Mouse (Mus musculus): ENCODE measurements around the gene C2cd4c. TPM values are rescaled to one million over a fixed set of nuclear protein-coding genes. Genes with fewer than 3 reads are reported as not detected.

The C2cd4c gene
- total and polyA plus RNA-seq, 3 experiments: 0.01 TPM; not detected in 2

- Histone ChIP-seq H3K4me1 (ENCODE audit: control insufficient read depth in 1 of 2, insufficient read depth in 2 of 2, low read length in 2 of 2) (peaks cover 4 to 10% of the 10 kb centered on the region in 2 experiments), H3K36me3 (ENCODE audit: control insufficient read depth in 1 of 2, insufficient read depth in 2 of 2, low read length in 2 of 2) (peaks cover 0 to 5% of the 10 kb centered on the region in 2 experiments; a peak in 2 of 4 replicates), H3K27ac (ENCODE audit: control insufficient read depth, low read depth, low read length) (no peak overlapping the region), H3K9ac (ENCODE audit: control insufficient read depth, low read depth, low read length, poor library complexity, severe bottlenecking) (no peak overlapping the region), H3K9me3 (replicated peaks; ENCODE audit: insufficient read depth, low read length) (no peaks in the 10 kb centered on the region), H3K4me3 (ENCODE audit: control insufficient read depth in 1 of 2, insufficient read depth in 1 of 2, low read depth in 2 of 2, low read length in 2 of 2) (no peak overlapping the region), H3K79me2 (ENCODE audit: control insufficient read depth, insufficient read depth, low read length, poor library complexity) (no peaks in the 10 kb centered on the region), H3K27me3 (ENCODE audit: control insufficient read depth in 1 of 2, insufficient read depth in 2 of 2, low read length in 2 of 2) (no peaks in the 10 kb centered on the region)
- DNase-seq (ENCODE audit: low read depth, low spot score): peak; percentile 70
- TF ChIP-seq GATA1 (IDR thresholded peaks at IDR 0.05; ENCODE audit: low read depth, low read length) (peak; percentile 82), KAT2A (conservative IDR thresholded peaks at IDR 0.05; ENCODE audit: low read depth, low read length) (no peak), CHD2 (IDR thresholded peaks at IDR 0.05; ENCODE audit: low read length) (no peak), EP300 (IDR thresholded peaks at IDR 0.05; ENCODE audit: low read depth in 1 of 2, low read length in 2 of 2) (peak; percentile 68 to 78), SMC3 (IDR thresholded peaks at IDR 0.05; ENCODE audit: low read depth, low read length) (no peak), ETS1 (IDR thresholded peaks at IDR 0.05; ENCODE audit: low read depth, low read length) (peak; percentile 89), SIN3A (IDR thresholded peaks at IDR 0.05; ENCODE audit: low read length) (0 out of 2 replicates have a peak, but pooled peaks have one; percentile 38), RAD21 (IDR thresholded peaks at IDR 0.05; ENCODE audit: low read depth, low read length) (no peak), RCOR1 (IDR thresholded peaks at IDR 0.05; ENCODE audit: low read depth, low read length) (peak; percentile 60; the same call in 1 of the 2 replicates), CTCF (IDR thresholded peaks at IDR 0.05 in 2 of 3, conservative IDR thresholded peaks at IDR 0.05 in 1 of 3; ENCODE audit: control insufficient read depth in 1 of 3, insufficient read depth in 1 of 3, low read depth in 2 of 3, low read length in 3 of 3, poor library complexity in 1 of 3, severe bottlenecking in 1 of 3) (no peak), NRF1 (IDR thresholded peaks at IDR 0.05; ENCODE audit: insufficient read depth, low read depth, low read length, poor library complexity, severe bottlenecking) (no peak), E2F4 (IDR thresholded peaks at IDR 0.05; ENCODE audit: borderline replicate concordance, low read depth, low read length) (no peak)
Measured at GRCm38 (mm10) chr10:79594111-79594510, 19.7 kb downstream of the C2cd4c start.

- Histone ChIP-seq H3K4me1 (ENCODE audit: control insufficient read depth in 1 of 2, insufficient read depth in 2 of 2, low read length in 2 of 2) (peaks cover 7 to 24% of the 10 kb centered on the region in 2 experiments), H3K9ac (ENCODE audit: control insufficient read depth, low read depth, low read length, poor library complexity, severe bottlenecking) (no peak overlapping the region), H3K27ac (ENCODE audit: control insufficient read depth, low read depth, low read length) (no peak overlapping the region), H3K79me2 (ENCODE audit: control insufficient read depth, insufficient read depth, low read length, poor library complexity) (no peaks in the 10 kb centered on the region), H3K9me3 (replicated peaks; ENCODE audit: insufficient read depth, low read length) (no peaks in the 10 kb centered on the region), H3K27me3 (ENCODE audit: control insufficient read depth in 1 of 2, insufficient read depth in 2 of 2, low read length in 2 of 2) (no peaks in the 10 kb centered on the region), H3K4me3 (ENCODE audit: control insufficient read depth in 1 of 2, insufficient read depth in 1 of 2, low read depth in 2 of 2, low read length in 2 of 2) (no peak overlapping the region), H3K36me3 (ENCODE audit: control insufficient read depth in 1 of 2, insufficient read depth in 2 of 2, low read length in 2 of 2) (peaks cover 0 to 10% of the 10 kb centered on the region in 2 experiments; a peak in 2 of 4 replicates)
- no peak for DNase-seq (ENCODE audit: low read depth, low spot score)
- TF ChIP-seq ZNF384 (IDR thresholded peaks at IDR 0.05; ENCODE audit: low read depth, low read length): no peak
- no peak for TF ChIP-seq KAT2A (conservative IDR thresholded peaks at IDR 0.05; ENCODE audit: low read depth, low read length)
- no peak for TF ChIP-seq TCF12 (IDR thresholded peaks at IDR 0.05; ENCODE audit: low read depth, low read length)
- no peak for TF ChIP-seq ELF1 (IDR thresholded peaks at IDR 0.05; ENCODE audit: low read depth, low read length)
- no peak for TF ChIP-seq ZC3H11A (IDR thresholded peaks at IDR 0.05; ENCODE audit: low read depth, low read length)
- no peak for TF ChIP-seq ZKSCAN1 (IDR thresholded peaks at IDR 0.05; ENCODE audit: low read depth, low read length)
- no peak for TF ChIP-seq POLR2AphosphoS5 (IDR thresholded peaks at IDR 0.05; ENCODE audit: borderline replicate concordance, low read depth, low read length)
- TF ChIP-seq E2F4 (IDR thresholded peaks at IDR 0.05; ENCODE audit: borderline replicate concordance, low read depth, low read length): no peak
- TF ChIP-seq RCOR1 (IDR thresholded peaks at IDR 0.05; ENCODE audit: low read depth, low read length): no peak
- TF ChIP-seq SIN3A (IDR thresholded peaks at IDR 0.05; ENCODE audit: low read length): no peak
- no peak for TF ChIP-seq EP300 (IDR thresholded peaks at IDR 0.05; ENCODE audit: low read depth in 1 of 2, low read length in 2 of 2)
- no peak for TF ChIP-seq CHD1 (IDR thresholded peaks at IDR 0.05; ENCODE audit: low read depth, low read length)
- TF ChIP-seq BHLHE40 (IDR thresholded peaks at IDR 0.05; ENCODE audit: borderline replicate concordance, low read depth, low read length): no peak
- TF ChIP-seq NELFE (IDR thresholded peaks at IDR 0.05; ENCODE audit: low read depth, low read length): no peak
- TF ChIP-seq USF1 (IDR thresholded peaks at IDR 0.05; ENCODE audit: low read depth, low read length): no peak
- no peak for TF ChIP-seq GABPA (IDR thresholded peaks at IDR 0.05; ENCODE audit: low read depth, low read length)
Measured at GRCm38 (mm10) chr10:79590702-79591101, 23.1 kb downstream of the C2cd4c start.
